Mouse (Mus musculus) left cerebral cortex, postnatal 25 days (tissue): Measurements from ENCODE around the gene Stx8. TPM values are rescaled to one million over a fixed set of nuclear protein-coding genes. Genes with fewer than 3 reads are reported as not detected.

Experiments used
- DNase-seq, 2 experiments: peaks; one replicate each; pipeline ENCODE4 v3.0.0; 2022; ENCODE audit warnings: low spot score in 2 of 2, mixed read lengths in 1 of 2
- intact Hi-C: fragments of 180-260 bp; cut with DNase I; formaldehyde crosslinking; loops from one replicate; pipeline ENCODE4 v1.15.1; 2025
- total RNA-seq, 2 experiments: library from RNA; stranded (reverse); gene quantifications; 2 replicates each; pipeline ENCODE4 v1.2.3; 2021

Stx8 gene
- 10 to 100 TPM; 36.1 to 36.2 TPM for total RNA-seq

- peak; percentile 92 to 94 for DNase-seq
- intact Hi-C loops: no loop called here
Observed at GRCm38 (mm10) chr11:67965905-67966878, at the start of gene Stx8. Stx8 (plus strand) TSS chr11:67966193.

DNA sequence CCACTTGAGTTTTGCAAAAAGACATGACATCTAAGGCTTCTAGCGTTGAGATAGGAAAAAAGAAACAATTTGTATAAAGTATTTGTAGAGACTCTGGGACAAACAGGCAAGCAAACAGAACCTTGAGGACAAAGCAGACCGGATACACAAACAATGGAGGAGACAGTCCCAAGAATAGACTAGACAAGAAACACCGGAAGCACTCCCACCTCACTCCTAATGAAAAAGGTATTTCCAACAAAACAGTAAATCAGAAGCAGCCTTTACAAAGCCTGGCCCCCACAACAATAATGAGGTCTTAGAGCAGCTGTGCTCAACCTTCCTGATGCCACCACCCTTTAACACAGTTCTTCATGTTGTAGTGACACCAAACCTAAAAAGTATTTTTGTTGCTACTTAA is 48.9 kb upstream of the Stx8 start:
- DNase-seq: no peak
- intact Hi-C loops: no loop called here

GRCm38 (mm10) chr11:67919593-67919992 is 46.4 kb upstream of the Stx8 start:
- peak in 1 of 2 experiments; percentile 53 for DNase-seq
- intact Hi-C loops: no loop called here

DNA sequence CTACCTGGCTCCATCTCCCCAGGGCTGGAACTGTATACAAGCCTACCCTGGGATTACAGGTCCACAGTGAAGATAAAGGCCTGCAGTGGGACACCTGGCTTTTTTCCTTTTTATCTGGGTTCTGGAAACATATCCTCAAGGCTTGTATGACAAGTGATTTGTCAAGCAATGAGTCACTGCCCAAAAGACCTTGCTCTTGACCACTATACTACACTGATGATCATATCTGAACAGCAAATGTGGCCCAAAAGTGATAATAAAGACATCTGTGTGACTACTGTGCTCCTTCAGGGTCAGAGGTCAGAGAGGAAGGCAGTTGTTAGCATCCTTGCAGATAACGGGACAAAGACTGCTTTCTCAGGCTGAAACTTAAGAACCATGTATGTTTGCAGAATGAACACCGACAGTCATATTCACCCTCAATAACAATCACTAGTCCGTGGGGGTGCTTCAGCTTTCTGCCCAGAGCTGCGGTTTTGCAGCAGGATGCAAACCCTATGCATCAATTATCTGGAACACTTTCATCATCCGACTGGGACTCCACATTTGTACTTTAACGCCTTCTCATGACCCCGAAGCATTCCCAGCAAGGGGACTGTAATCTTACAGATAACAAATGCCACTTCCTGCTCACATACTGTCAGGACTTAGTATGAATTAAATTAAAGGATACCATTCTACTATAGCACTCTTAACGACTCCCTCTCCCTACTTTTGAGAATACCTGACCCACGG is 45.6 kb upstream of the Stx8 start:
- intact Hi-C loops: no loop called here
- DNase-seq: no peak

DNA sequence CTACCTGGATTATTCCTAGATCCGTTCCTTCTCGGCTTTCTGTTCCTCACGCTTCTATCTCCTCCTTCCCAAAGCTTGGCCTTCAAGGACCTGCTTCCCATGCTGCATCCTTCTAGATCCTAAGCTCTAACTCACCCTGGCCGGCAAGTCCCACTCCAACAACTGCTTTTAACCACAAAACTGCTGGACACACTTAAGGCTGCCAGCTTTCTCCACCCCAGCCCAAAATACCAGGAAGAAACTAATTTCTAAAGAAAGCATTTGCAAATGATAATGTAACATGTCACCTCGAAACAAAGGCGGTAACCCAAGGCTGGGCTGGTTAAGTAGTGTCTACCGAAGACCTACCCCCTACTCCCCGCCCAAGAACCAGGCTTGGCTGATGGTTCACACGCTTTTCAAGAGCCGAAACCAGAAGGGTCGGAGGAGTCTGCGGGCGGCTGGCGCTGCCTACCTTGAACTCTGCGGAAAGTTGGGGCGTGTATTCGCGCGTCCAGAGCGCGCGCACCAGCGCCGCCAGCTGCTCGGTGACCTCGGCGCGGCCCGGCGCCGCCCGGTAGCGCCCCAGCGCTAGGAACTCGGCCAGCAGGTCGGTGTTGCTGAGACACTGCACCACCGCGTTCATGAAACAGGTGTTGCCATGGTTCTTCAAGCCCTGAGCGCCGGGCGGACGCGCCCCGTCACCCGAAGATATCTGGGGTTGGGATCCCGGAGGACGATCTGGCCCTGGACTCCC is 44.7 kb upstream of the Stx8 start:
- peak; percentile 18 to 39 for DNase-seq
- intact Hi-C loops: no loop called here

GRCm38 (mm10) chr11:67921827-67922754 is 43.9 kb upstream of the Stx8 start, which contains the start of gene Usp43:
Usp43 (minus strand) TSS chr11:67922153.
- DNase-seq: peak in 1 of 2 experiments; percentile 17
- intact Hi-C loops: no loop called here

GRCm38 (mm10) chr11:67922755-67923125 is 43.3 kb upstream of the Stx8 start:
- peak in 1 of 2 experiments; percentile 67 for DNase-seq
- intact Hi-C loops: no loop called here

- intact Hi-C loops: no loop called here
Observed at GRCm38 (mm10) chr11:67923720-67924119, 42.3 kb upstream of the Stx8 start.

GRCm38 (mm10) chr11:67925000-67925399 is 41.0 kb upstream of the Stx8 start:
- DNase-seq: peak in 1 of 2 experiments; percentile 63

More at GRCm38 (mm10) chr11:67923720-67924119, 42.3 kb upstream of the Stx8 start:
- no peak for DNase-seq

DNA sequence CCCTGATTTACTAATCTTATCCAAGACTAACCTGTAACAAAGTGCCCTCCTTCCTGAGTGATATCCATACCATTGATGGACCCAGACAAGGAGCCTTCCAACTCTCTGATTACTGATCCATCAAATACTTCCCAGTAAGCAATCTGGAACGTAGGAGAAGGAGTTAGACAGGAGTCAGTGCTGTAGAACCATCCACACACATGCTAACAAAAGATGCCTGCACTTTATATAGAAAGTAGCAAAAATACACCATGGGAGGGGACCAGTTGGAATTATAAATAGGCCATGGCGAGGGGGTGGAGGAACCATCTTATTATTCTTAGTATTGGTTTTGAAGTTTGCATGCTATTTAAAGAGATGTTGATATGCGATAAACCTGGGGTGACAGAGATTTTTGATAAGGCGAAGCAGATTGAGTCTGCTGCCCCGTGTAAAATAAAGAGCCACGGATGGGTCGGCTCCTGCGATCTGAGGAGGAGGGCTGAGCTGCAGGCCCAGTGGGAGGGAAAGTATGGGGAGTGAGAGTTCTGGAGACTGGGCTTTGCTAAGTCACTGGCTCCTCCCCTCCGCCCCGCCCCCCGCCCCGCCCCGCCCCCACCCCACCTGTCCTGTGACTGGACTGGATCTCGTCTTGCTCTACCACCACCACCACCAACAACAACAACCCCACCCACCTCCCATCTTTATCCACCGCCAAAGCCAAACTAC is 39.5 kb upstream of the Stx8 start:
- intact Hi-C loops: loop anchor here (2.0 kb wide), 1 partner anchor 106 kb away; no protein-coding TSS in a partner anchor
- peak; percentile 19 to 60 for DNase-seq

More at GRCm38 (mm10) chr11:67925000-67925399, 41.0 kb upstream of the Stx8 start:
- intact Hi-C loops: no loop called here

DNA sequence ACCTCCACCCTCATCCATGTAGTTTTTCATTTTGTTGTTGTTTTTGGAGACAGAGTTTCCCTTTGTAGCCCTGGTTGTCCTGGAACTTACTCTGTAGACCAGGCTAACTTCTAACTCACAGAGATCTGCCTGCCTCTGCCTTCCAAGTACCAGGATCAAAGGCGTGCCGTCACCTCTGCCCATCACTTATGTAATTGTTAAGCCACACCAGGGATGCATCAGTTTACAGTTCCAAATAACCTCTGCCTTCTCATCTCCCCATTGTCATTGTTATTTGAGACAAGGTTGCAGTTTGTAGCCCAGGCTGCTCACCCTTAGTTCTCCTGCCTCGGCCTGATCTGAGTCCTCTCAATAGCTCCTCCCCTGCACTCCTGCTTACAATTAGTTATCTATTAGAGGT is 33.8 kb upstream of the Stx8 start:
- no peak for DNase-seq
- intact Hi-C loops: no loop called here

GRCm38 (mm10) chr11:67948229-67948628 is 17.8 kb upstream of the Stx8 start:
- DNase-seq: no peak
- intact Hi-C loops: no loop called here

DNA sequence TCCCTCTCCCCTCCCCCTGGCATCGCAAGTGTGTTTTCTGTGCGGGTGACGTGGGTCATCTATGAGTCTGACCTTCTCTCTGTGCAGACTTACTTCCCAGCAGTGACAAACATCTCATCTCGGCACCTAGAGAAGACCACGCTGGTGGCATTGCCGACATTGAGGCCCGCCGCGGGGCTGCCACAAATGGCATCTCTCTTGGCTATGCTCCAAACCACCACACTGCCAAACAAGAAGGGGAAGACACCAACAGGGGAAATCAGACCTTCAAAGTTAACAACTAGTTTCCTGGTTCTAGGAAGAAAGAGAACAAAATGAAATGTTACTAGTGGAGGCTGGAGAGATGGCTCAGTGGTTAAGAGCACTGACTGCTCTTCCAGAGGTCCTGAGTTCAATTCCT is 16.5 kb upstream of the Stx8 start:
- intact Hi-C loops: no loop called here
- DNase-seq: no peak

GRCm38 (mm10) chr11:67953604-67954003 is 12.4 kb upstream of the Stx8 start:
- intact Hi-C loops: no loop called here
- no peak for DNase-seq

GRCm38 (mm10) chr11:67954413-67954812 is 11.6 kb upstream of the Stx8 start:
- intact Hi-C loops: no loop called here
- no peak for DNase-seq

GRCm38 (mm10) chr11:67964110-67964509 is 1.9 kb upstream of the Stx8 start:
- intact Hi-C loops: no loop called here

DNA sequence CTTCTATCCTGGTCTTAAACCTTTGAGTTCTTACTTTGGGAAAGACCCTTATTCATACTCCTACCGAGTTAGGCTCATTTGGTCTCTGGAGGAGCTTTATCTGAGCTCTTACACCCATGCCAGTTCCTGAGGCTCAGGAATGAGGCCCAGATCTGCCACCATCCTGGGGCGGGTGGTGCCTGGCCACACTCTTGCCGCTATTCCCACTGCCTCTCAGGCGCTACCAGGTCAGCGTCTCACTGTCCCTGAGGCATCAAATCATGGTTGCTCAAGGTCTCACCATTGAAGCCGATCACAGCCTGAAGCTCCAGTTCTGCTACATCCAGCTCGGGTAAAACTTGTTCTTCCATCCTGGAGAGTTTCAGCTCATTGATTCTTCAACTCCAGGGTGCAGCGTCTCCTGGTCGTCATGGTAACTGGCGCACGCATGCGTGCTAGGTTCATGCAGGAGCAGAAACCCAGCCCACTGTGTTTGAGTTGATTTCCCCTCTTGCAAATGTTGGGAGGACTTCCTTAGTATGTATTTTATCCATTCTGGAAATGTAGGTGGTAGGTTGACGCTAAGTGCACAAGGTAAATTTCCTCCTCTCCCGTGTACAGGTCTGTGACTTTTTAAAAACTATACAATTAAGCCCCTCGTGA is 630 bp upstream of the Stx8 start, which contains the start of gene Cfap52:
Cfap52 (minus strand) TSS at position 410 of the 642 bp plus-strand sequence.
- DNase-seq: peak; percentile 84 to 90
- intact Hi-C loops: no loop called here

More at GRCm38 (mm10) chr11:67964110-67964509, 1.9 kb upstream of the Stx8 start:
- DNase-seq: no peak
